Mouse (Mus musculus) liver, embryonic 16.5 days (tissue): ENCODE results near the gene Olfr725. TPM values are rescaled to one million over a fixed set of nuclear protein-coding genes. Genes with fewer than 3 reads are reported as not detected.
A peak's percentile ranks its signal among the peaks of the same experiment; 100 is the strongest.

Experiments
- ATAC-seq: fragments of 200-750 bp; cut with Nextera tagmentation; 2 replicates; pipeline ENCODE4 v1.8.0; 2017; ENCODE audit warnings: low read depth, mild to moderate bottlenecking, moderate number of reproducible peaks, moderate library complexity
- H3K27ac ChIP-seq: fragments of 300-500 bp; sonication (generic); 2 replicates; pipeline ENCODE4 v1.5.1; 2014; ENCODE audit warnings: mild to moderate bottlenecking, low read length
- H3K27me3 ChIP-seq: fragments of 300-500 bp; sonication (generic); 2 replicates; pipeline ENCODE4 v1.6.1; 2014; ENCODE audit warnings: low read depth, low read length, mixed read lengths; ENCODE audit not compliant: control insufficient read depth, insufficient read depth
- H3K36me3 ChIP-seq: fragments of 300-500 bp; sonication (generic); 2 replicates; pipeline ENCODE4 v1.6.1; 2014; ENCODE audit warnings: mild to moderate bottlenecking; ENCODE audit not compliant: control insufficient read depth, insufficient read depth
- H3K4me1 ChIP-seq: fragments of 300-500 bp; sonication (generic); 2 replicates; pipeline ENCODE4 v1.6.1; 2014; ENCODE audit warnings: low read depth, low read length, mixed read lengths; ENCODE audit not compliant: control insufficient read depth
- H3K4me2 ChIP-seq: fragments of 300-500 bp; sonication (generic); 2 replicates; pipeline ENCODE4 v1.6.1; 2014; ENCODE audit warnings: low read depth, low read length, mixed read lengths
- H3K4me3 ChIP-seq: fragments of 300-500 bp; sonication (generic); 2 replicates; pipeline ENCODE4 v1.5.1; 2014; ENCODE audit warnings: low read depth, mild to moderate bottlenecking, low read length
- H3K9ac ChIP-seq: fragments of 300-500 bp; sonication (generic); 2 replicates; pipeline ENCODE4 v1.6.1; 2014; ENCODE audit warnings: low read depth, low read length
- H3K9me3 ChIP-seq: fragments of 300-500 bp; sonication (generic); replicated peaks from 2 replicates; pipeline ENCODE4 v1.6.1; 2016; ENCODE audit warnings: low read length; ENCODE audit not compliant: control insufficient read depth
- WGBS: fragments of 180-500 bp; shearing (Covaris S2); extraction: QIAGEN DNeasy Blood & Tissue Kit; methylation state at CpG from one replicate; pipeline ENCODE4 v1.1.7; 2014; ENCODE audit not compliant: insufficient replicate concordance; 5-methylcytosine and 5-hydroxymethylcytosine counted together
- polyA plus RNA-seq: library from polyadenylated mRNA; unstranded; fragments of >200 nt; fragmentation: Nextera tagmentation; extraction: Ambion mirVana; gene quantifications from 2 replicates; pipeline ENCODE4 v1.2.1, GENCODE M21; 2015

Olfr725 gene
- polyA plus RNA-seq = not detected in 2 replicates

DNA sequence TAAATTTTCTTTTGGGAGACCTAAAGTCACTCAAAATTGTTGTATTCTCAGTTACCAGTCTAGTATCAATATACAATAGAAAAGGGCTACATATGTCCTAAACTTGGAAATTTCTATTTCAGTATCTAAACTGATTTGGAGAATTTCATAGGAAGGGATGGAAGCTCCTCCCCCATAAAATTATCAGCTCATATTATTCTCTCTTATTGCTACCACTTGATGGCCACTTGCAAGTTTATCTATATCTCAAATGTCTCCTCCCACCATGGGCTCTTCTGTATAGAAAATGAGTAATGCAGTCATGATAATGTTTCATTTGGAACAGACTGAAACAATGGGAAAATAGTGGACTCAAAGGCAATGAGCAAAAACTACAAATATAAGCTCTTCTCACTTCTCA, at the start of gene Olfr725:
Gene Olfr725 (minus strand): TSS at position 101 of the 400 bp plus-strand sequence.
- Histone ChIP-seq H3K4me2 (no peak within 1 kb of the TSS), H3K4me3 (no peak within 1 kb of the TSS), H3K27me3 (no peaks in the 10 kb centered on the region), H3K9ac (no peak within 1 kb of the TSS), H3K36me3 (no peaks in the 10 kb centered on the region), H3K27ac (no peak within 1 kb of the TSS), H3K4me1 (no peaks in the 10 kb centered on the region), H3K9me3 (no peaks in the 10 kb centered on the region)
- ATAC-seq = no peak

DNA sequence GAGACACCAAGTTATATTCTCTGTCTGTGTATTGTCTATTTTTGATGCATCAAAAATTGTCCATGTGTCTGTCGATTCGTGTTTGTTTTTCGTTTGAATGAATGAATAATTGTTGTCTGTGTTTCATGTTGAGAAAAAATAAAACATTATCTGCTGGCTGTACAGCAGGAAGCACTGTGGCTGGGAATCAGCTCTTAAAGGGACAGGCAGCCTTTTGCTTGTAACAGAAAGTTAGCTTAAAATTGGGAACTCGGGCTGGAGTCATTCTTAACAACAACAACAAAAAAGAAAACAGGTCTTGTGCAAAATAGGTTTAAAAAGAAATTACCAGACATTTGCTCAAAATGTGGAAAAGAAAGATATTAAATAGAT, 22.5 kb upstream of the Olfr725 start:
- Histone ChIP-seq H3K9ac (no peak overlapping the region), H3K4me2 (peak overlapping the region; percentile 90), H3K27ac (no peak overlapping the region), H3K4me1 (no peaks in the 10 kb centered on the region), H3K36me3 (no peaks in the 10 kb centered on the region), H3K9me3 (no peaks in the 10 kb centered on the region), H3K27me3 (no peaks in the 10 kb centered on the region), H3K4me3 (peak overlapping the region; percentile 70)
- WGBS = under 1% methylated on average over 4 of the region's 4 CpGs
- 0 out of 2 replicates have a peak, but pooled peaks have one; percentile 5 for ATAC-seq

DNA sequence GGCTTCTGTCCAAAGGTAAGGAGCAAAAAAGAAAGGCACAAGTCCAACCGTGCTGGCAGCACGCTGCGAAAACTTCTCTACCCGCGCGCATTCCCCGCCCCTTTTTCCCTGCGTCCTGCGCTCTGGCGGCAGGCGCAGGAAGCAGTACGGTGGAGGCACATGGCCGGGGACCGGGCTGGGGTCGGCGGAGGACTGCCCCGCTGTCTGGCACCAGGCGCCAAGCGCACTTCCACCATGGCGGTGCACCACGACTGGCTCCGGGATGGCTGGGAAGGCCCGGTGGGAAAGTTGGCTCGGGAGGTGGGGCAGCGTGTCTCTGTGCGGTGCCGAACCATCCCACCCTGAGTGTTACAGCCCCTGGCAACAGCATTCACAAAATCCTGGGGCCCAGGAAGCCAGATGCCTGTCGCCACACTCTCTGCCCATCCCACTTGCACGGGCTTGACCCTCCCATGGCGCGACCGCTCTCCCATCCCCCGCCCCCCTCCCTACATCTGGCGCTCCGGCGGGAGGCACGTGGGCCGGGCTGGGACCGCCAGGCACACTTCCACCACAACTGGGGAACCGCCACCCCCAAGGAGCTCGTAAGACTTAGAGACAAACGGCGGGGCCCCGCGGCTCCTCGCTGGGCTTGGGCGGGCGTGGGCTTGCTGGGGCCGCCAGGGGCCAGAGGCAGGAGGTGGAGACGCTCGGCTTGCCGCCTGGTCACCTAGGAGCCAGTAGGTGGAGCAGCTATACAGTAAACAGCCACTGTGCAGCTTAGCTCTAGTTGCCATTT, 22.0 kb upstream of the Olfr725 start:
- ATAC-seq = peak; percentile 90
- H3K27ac ChIP-seq = no peak overlapping the region
- no peaks in the 10 kb centered on the region for H3K9me3 ChIP-seq
- under 1% methylated on average over 51 of the region's 52 CpGs for WGBS
- peak overlapping the region; percentile 90 for H3K4me2 ChIP-seq
- no peaks in the 10 kb centered on the region for H3K4me1 ChIP-seq
- peak overlapping the region; percentile 70 for H3K4me3 ChIP-seq
- no peaks in the 10 kb centered on the region for H3K36me3 ChIP-seq
- H3K27me3 ChIP-seq = no peaks in the 10 kb centered on the region
- peak overlapping the region; percentile 54 for H3K9ac ChIP-seq

DNA sequence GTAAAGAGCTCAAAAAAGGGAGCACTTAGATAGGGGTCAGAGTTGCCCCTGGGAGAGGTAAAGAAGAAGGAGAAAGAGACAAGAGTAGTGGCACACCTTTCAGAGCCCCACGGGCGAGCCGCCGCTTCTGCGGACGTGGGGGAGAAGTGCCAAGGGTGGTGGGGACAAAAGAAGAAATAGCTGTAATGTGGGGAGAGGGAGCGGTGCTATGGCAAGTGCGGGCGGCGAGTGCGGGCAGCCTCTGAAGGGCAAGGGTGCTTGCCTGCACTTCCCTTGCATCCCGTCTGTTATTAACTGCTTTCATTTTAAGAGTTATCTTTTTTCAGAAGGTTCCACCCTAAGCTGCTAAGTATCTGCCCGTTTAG, 21.4 kb upstream of the Olfr725 start:
- peak; percentile 15; the same call in 1 of the 2 replicates for ATAC-seq
- Histone ChIP-seq H3K27ac (no peak overlapping the region), H3K4me1 (no peaks in the 10 kb centered on the region), H3K27me3 (no peaks in the 10 kb centered on the region), H3K9ac (peak overlapping the region; percentile 54), H3K4me3 (peak overlapping the region; percentile 70), H3K9me3 (no peaks in the 10 kb centered on the region), H3K4me2 (peak overlapping the region; percentile 90), H3K36me3 (no peaks in the 10 kb centered on the region)
- 0% methylated on average over 13 of the region's 13 CpGs for whole genome bisulfite sequencing

DNA sequence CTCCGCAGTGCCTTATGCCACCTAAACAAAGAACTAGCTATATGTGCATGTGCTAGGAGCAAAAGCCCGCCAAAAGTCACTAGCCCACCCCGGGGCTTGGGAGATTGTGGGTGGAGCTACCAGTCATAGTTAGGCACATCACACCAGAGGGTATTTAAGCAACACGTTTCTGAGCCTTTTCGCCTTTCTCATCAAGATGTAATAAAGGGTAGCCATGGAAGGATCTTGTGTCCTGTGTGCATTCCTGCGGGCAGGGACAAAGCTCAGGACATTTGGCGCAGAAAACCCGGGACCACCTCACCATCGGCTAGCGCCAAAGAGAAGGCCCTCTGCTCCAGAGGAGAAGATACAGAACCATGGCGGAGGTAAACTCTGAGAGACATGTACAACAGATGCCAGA, 21.0 kb upstream of the Olfr725 start:
- Histone ChIP-seq H3K27ac (no peak overlapping the region), H3K27me3 (no peaks in the 10 kb centered on the region), H3K4me1 (no peaks in the 10 kb centered on the region), H3K4me3 (peak overlapping the region; percentile 70), H3K36me3 (no peaks in the 10 kb centered on the region), H3K9me3 (no peaks in the 10 kb centered on the region), H3K4me2 (peak overlapping the region; percentile 90), H3K9ac (no peak overlapping the region; the same call in 1 of the 2 replicates)
- no peak for ATAC-seq
- 9% methylated on average over 11 of the region's 11 CpGs for WGBS

GRCm38 (mm10) chr14:50032041-50032440, 8.1 kb downstream of the Olfr725 start:
- H3K9me3 ChIP-seq = no peaks in the 10 kb centered on the region

GRCm38 (mm10) chr14:50031356-50031755, 8.8 kb downstream of the Olfr725 start:
- Histone ChIP-seq H3K4me1 (no peaks in the 10 kb centered on the region), H3K9me3 (no peaks in the 10 kb centered on the region), H3K9ac (no peak overlapping the region), H3K36me3 (no peaks in the 10 kb centered on the region), H3K27ac (no peak overlapping the region), H3K4me2 (no peak overlapping the region), H3K4me3 (no peak overlapping the region), H3K27me3 (no peaks in the 10 kb centered on the region)
- ATAC-seq = no peak
- WGBS = 50% methylated on average over 4 of the region's 4 CpGs

More at GRCm38 (mm10) chr14:50032041-50032440, 8.1 kb downstream of the Olfr725 start:
- H3K4me2 ChIP-seq = no peak overlapping the region
- WGBS = 74% methylated on average over 2 of the region's 2 CpGs
- H3K9ac ChIP-seq = no peak overlapping the region
- H3K4me3 ChIP-seq = no peak overlapping the region
- H3K27ac ChIP-seq = no peak overlapping the region
- no peaks in the 10 kb centered on the region for H3K27me3 ChIP-seq
- no peaks in the 10 kb centered on the region for H3K4me1 ChIP-seq
- no peaks in the 10 kb centered on the region for H3K36me3 ChIP-seq
- ATAC-seq = no peak

GRCm38 (mm10) chr14:50026371-50026770, 13.8 kb downstream of the Olfr725 start:
- H3K27me3 ChIP-seq = no peaks in the 10 kb centered on the region
- H3K4me3 ChIP-seq = no peak overlapping the region
- no peaks in the 10 kb centered on the region for H3K36me3 ChIP-seq
- 60% methylated on average over 2 of the region's 2 CpGs for WGBS
- no peak for ATAC-seq
- no peak overlapping the region for H3K4me2 ChIP-seq
- no peaks in the 10 kb centered on the region for H3K9me3 ChIP-seq
- H3K4me1 ChIP-seq = no peaks in the 10 kb centered on the region
- no peak overlapping the region for H3K27ac ChIP-seq
- H3K9ac ChIP-seq = no peak overlapping the region
